Mouse (Mus musculus): Measurements from ENCODE around the gene Gm49361. TPM values are rescaled to one million over a fixed set of nuclear protein-coding genes. Genes with fewer than 3 reads are reported as not detected.
"Not testable (repeated sequence)": the region's sequence is repeated elsewhere in the genome, so short reads cannot be mapped to it uniquely, and the experiment has no call there.

Gene Gm49361
- total RNA-seq (2021), result 1 to 10 TPM in 1 of 2 experiments, under 1 TPM in 1; 0.92 to 4.6 TPM

- DNase-seq (ENCODE audit: extremely low spot score in 1 of 2, low spot score in 1 of 2), result peak; percentile 65 to 73
These were observed at the start of gene Gm49361 for GRCm38 (mm10) chr14:57746001-57746771. TSS of gene Gm49361 (minus strand) at chr14:57746103.

- no peak for DNase-seq (ENCODE audit: extremely low spot score in 1 of 2, low spot score in 1 of 2)
These were observed 45.3 kb upstream of the Gm49361 start for GRCm38 (mm10) chr14:57791171-57791570.

GRCm38 (mm10) chr14:57789759-57790158 lies 43.9 kb upstream of the Gm49361 start:
- no peak for DNase-seq (ENCODE audit: extremely low spot score in 1 of 2, low spot score in 1 of 2)

GRCm38 (mm10) chr14:57789311-57789710 lies 43.4 kb upstream of the Gm49361 start:
- no peak for DNase-seq (ENCODE audit: extremely low spot score in 1 of 2, low spot score in 1 of 2)

GRCm38 (mm10) chr14:57787406-57787805 lies 41.5 kb upstream of the Gm49361 start:
- DNase-seq (ENCODE audit: extremely low spot score in 1 of 2, low spot score in 1 of 2), result no peak

- DNase-seq (ENCODE audit: extremely low spot score in 1 of 2, low spot score in 1 of 2), result no peak
These were observed 26.4 kb upstream of the Gm49361 start for GRCm38 (mm10) chr14:57772157-57772815.

- no peak for DNase-seq (ENCODE audit: extremely low spot score in 1 of 2, low spot score in 1 of 2)
These were observed 23.2 kb upstream of the Gm49361 start for GRCm38 (mm10) chr14:57769102-57769501.

- DNase-seq (ENCODE audit: extremely low spot score in 1 of 2, low spot score in 1 of 2), result no peak
These were observed 14.8 kb upstream of the Gm49361 start for GRCm38 (mm10) chr14:57760447-57761412.

- DNase-seq (ENCODE audit: extremely low spot score in 1 of 2, low spot score in 1 of 2), result no peak
These were observed 12.3 kb upstream of the Gm49361 start, which contains the start of gene Lats2 for GRCm38 (mm10) chr14:57758237-57758636. TSS of gene Lats2 (minus strand) at chr14:57758388.

GRCm38 (mm10) chr14:57756094-57756493 lies 10.2 kb upstream of the Gm49361 start:
- DNase-seq (ENCODE audit: extremely low spot score in 1 of 2, low spot score in 1 of 2), result no peak

- DNase-seq (ENCODE audit: extremely low spot score in 1 of 2, low spot score in 1 of 2), result no peak
These were observed 9.8 kb upstream of the Gm49361 start for GRCm38 (mm10) chr14:57755661-57756060.

- no peak for DNase-seq (ENCODE audit: extremely low spot score in 1 of 2, low spot score in 1 of 2)
These were observed 7.6 kb upstream of the Gm49361 start for GRCm38 (mm10) chr14:57753351-57753992.

GRCm38 (mm10) chr14:57751006-57751405 lies 5.1 kb upstream of the Gm49361 start:
- not testable (repeated sequence) for DNase-seq (ENCODE audit: extremely low spot score in 1 of 2, low spot score in 1 of 2)

GRCm38 (mm10) chr14:57749501-57749900 lies 3.6 kb upstream of the Gm49361 start:
- DNase-seq (ENCODE audit: extremely low spot score in 1 of 2, low spot score in 1 of 2), result no peak

GRCm38 (mm10) chr14:57745291-57745969 lies 473 bp downstream of the Gm49361 start:
- DNase-seq (ENCODE audit: extremely low spot score in 1 of 2, low spot score in 1 of 2), result no peak

- no peak for DNase-seq (ENCODE audit: extremely low spot score in 1 of 2, low spot score in 1 of 2)
These were observed 1.4 kb downstream of the Gm49361 start for GRCm38 (mm10) chr14:57744547-57744946.

- DNase-seq (ENCODE audit: extremely low spot score in 1 of 2, low spot score in 1 of 2), result no peak
These were observed 5.3 kb downstream of the Gm49361 start for GRCm38 (mm10) chr14:57740651-57741050.

- DNase-seq (ENCODE audit: extremely low spot score in 1 of 2, low spot score in 1 of 2), result no peak
These were observed 8.8 kb downstream of the Gm49361 start for GRCm38 (mm10) chr14:57737089-57737488.

GRCm38 (mm10) chr14:57736141-57736540 lies 9.8 kb downstream of the Gm49361 start:
- no peak for DNase-seq (ENCODE audit: extremely low spot score in 1 of 2, low spot score in 1 of 2)
